Mouse (Mus musculus) left cerebral cortex, adult 18-20 months (tissue): ENCODE measurements at regions not wholly inside any gene's neighbourhood (a gene's known extent, or its start where the extent isn't known, plus 50 kb on each side); places are given as distances from the start of the nearest gene placed in this dataset.

Experiments
- DNase-seq, 2 experiments: peaks; one replicate each; pipeline ENCODE4 v3.0.0; 2021 to 2022; ENCODE audit warnings: low spot score in 2 of 2, mixed read lengths in 1 of 2

GRCm38 (mm10) chr11:38224300-38224699 lies 988.5 kb upstream of the Tenm2 start:
- DNase-seq = no peak

GRCm38 (mm10) chr11:38203347-38203746 lies 967.6 kb upstream of the Tenm2 start:
- DNase-seq = no peak

- DNase-seq = no peak
These were observed 965.5 kb upstream of the Tenm2 start for GRCm38 (mm10) chr11:38201136-38201741.

GRCm38 (mm10) chr11:38193719-38194118 lies 958.0 kb upstream of the Tenm2 start:
- DNase-seq = no peak

- no peak for DNase-seq
These were observed 956.3 kb upstream of the Tenm2 start for GRCm38 (mm10) chr11:38191895-38192547.

GRCm38 (mm10) chr11:38191437-38191836 lies 955.7 kb upstream of the Tenm2 start:
- no peak for DNase-seq

- DNase-seq = no peak
These were observed 935.0 kb upstream of the Tenm2 start for GRCm38 (mm10) chr11:38170721-38171120.

- peak in 1 of 2 experiments; percentile 3 for DNase-seq
These were observed 922.5 kb upstream of the Tenm2 start for GRCm38 (mm10) chr11:38158310-38158709.

- no peak for DNase-seq
These were observed 921.2 kb upstream of the Tenm2 start for GRCm38 (mm10) chr11:38156944-38157343.

- DNase-seq = no peak
These were observed 919.9 kb upstream of the Tenm2 start for GRCm38 (mm10) chr11:38155706-38156105.

GRCm38 (mm10) chr11:38143436-38143835 lies 907.7 kb upstream of the Tenm2 start:
- no peak for DNase-seq

- DNase-seq = no peak
These were observed 893.1 kb upstream of the Tenm2 start for GRCm38 (mm10) chr11:38128851-38129250.

- DNase-seq = no peak
These were observed 888.1 kb upstream of the Tenm2 start for GRCm38 (mm10) chr11:38123789-38124330.

- no peak for DNase-seq
These were observed 886.7 kb upstream of the Tenm2 start for GRCm38 (mm10) chr11:38122474-38122873.

GRCm38 (mm10) chr11:38121051-38121616 lies 885.4 kb upstream of the Tenm2 start:
- DNase-seq = no peak

GRCm38 (mm10) chr11:38117741-38118140 lies 882.0 kb upstream of the Tenm2 start:
- DNase-seq = no peak

- DNase-seq = no peak
These were observed 856.4 kb upstream of the Tenm2 start for GRCm38 (mm10) chr11:38092202-38092601.

GRCm38 (mm10) chr11:38075171-38075732 lies 839.5 kb upstream of the Tenm2 start:
- DNase-seq = no peak

- no peak for DNase-seq
These were observed 833.9 kb upstream of the Tenm2 start for GRCm38 (mm10) chr11:38069635-38070034.

GRCm38 (mm10) chr11:38067682-38068081 lies 831.9 kb upstream of the Tenm2 start:
- no peak for DNase-seq

- DNase-seq = no peak
These were observed 830.3 kb upstream of the Tenm2 start for GRCm38 (mm10) chr11:38066091-38066490.

- no peak for DNase-seq
These were observed 824.3 kb upstream of the Tenm2 start for GRCm38 (mm10) chr11:38060105-38060504.
